Mouse (Mus musculus): ENCODE results near the gene Tbpl1.
A peak's percentile ranks its signal among the peaks of the same experiment; 100 is the strongest.

Tbpl1 gene

GRCm38 (mm10) chr10:22731272-22732093 is at the start of gene Tbpl1:
TSS of gene Tbpl1 (minus strand) at chr10:22731938.
- peak; percentile 91 for DNase-seq

- DNase-seq: no peak
These were observed 49.7 kb upstream of the Tbpl1 start for GRCm38 (mm10) chr10:22781466-22781865.

GRCm38 (mm10) chr10:22777939-22778338 is 46.2 kb upstream of the Tbpl1 start:
- DNase-seq: no peak

GRCm38 (mm10) chr10:22776007-22776698 is 44.4 kb upstream of the Tbpl1 start:
- DNase-seq: peak in 1 of 2 experiments; percentile 10

- DNase-seq: no peak
These were observed 43.7 kb upstream of the Tbpl1 start for GRCm38 (mm10) chr10:22775456-22775855.

- no peak for DNase-seq
These were observed 42.9 kb upstream of the Tbpl1 start for GRCm38 (mm10) chr10:22774626-22775025.

GRCm38 (mm10) chr10:22754240-22754639 is 22.5 kb upstream of the Tbpl1 start:
- no peak for DNase-seq

GRCm38 (mm10) chr10:22751175-22751682 is 19.5 kb upstream of the Tbpl1 start:
- DNase-seq: no peak

GRCm38 (mm10) chr10:22746334-22747322 is 14.9 kb upstream of the Tbpl1 start:
- no peak for DNase-seq

GRCm38 (mm10) chr10:22745922-22746321 is 14.2 kb upstream of the Tbpl1 start:
- DNase-seq: no peak

GRCm38 (mm10) chr10:22732181-22732580 is 443 bp upstream of the Tbpl1 start:
- DNase-seq: no peak

- no peak for DNase-seq
These were observed 806 bp downstream of the Tbpl1 start for GRCm38 (mm10) chr10:22730992-22731271.

- DNase-seq: no peak
These were observed 1.3 kb downstream of the Tbpl1 start for GRCm38 (mm10) chr10:22730266-22730991.

- DNase-seq: no peak
These were observed 3.5 kb downstream of the Tbpl1 start for GRCm38 (mm10) chr10:22728257-22728656.

- no peak for DNase-seq
These were observed 5.4 kb downstream of the Tbpl1 start for GRCm38 (mm10) chr10:22726295-22726694.

- DNase-seq: no peak
These were observed 6.6 kb downstream of the Tbpl1 start for GRCm38 (mm10) chr10:22725166-22725565.

GRCm38 (mm10) chr10:22720781-22721529 is 10.8 kb downstream of the Tbpl1 start:
- no peak for DNase-seq

- DNase-seq: no peak
These were observed 13.3 kb downstream of the Tbpl1 start for GRCm38 (mm10) chr10:22718475-22718874.

GRCm38 (mm10) chr10:22714520-22714919 is 17.2 kb downstream of the Tbpl1 start:
- DNase-seq: peak in 1 of 2 experiments; percentile 38

GRCm38 (mm10) chr10:22712955-22713354 is 18.8 kb downstream of the Tbpl1 start:
- no peak for DNase-seq

- DNase-seq: no peak
These were observed 21.5 kb downstream of the Tbpl1 start for GRCm38 (mm10) chr10:22710173-22710777.
